Mouse (Mus musculus) E14TG2a.4 (cell line): Measurements from ENCODE around the gene Sidt2.

ENCODE experiments used
- CTCF ChIP-seq: conservative IDR thresholded peaks from 2 replicates; pipeline ENCODE4 v1.5.1; 2014; ENCODE audit warnings: low read length
- NANOG ChIP-seq: IDR thresholded peaks from 2 replicates; pipeline ENCODE4 v1.6.1; 2014; ENCODE audit warnings: borderline replicate concordance, low read length, mixed read lengths
- POU5F1 ChIP-seq: IDR thresholded peaks from 2 replicates; pipeline ENCODE4 v1.6.1; 2014; ENCODE audit warnings: low read length, borderline replicate concordance

- TF ChIP-seq CTCF (no peak), NANOG (no peak), POU5F1 (no peak)
Observed at GRCm38 (mm10) chr9:45931958-45932357, 23.1 kb downstream of the Sidt2 start.
